Mouse (Mus musculus): ENCODE results near the gene Rbm33.

Gene Rbm33

DNA sequence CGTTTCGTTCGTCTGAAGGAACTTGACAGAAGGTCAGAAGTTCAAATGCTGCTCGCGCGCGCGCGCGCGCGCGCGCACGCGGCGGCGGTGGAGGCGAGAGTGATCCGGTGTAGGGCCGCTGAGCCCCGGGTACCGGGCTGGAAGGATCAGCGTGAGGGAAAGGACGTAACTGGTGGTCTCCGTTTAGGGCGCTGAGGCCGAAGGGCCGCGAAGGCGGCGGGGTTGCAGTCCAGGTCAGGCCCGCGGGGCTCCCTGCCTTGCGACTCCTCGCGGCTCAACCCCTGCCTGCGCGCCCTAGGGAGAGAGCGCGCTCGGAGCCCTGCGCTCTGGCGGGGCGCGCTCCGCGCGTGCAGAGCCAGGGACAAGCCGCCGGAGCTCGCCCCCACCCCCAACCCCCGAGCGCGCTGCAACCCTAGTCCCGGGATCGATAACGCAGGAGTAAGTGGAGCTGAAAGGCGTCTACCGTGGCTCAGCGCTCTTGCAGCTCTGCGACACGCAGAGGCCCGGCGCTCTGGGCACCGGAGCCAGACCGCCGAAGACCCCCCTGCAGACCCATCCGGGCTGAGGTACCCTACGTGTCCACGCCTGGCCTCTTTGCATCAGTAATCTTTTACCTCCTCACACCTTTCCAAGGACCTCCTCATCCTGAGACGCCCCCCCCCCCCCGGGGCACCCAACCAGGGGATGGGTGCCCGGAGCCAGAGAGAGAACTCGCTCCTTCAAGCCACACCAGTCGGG is 147.6 kb downstream of the Rbm33 start:
- peak; percentile 26 to 38 for DNase-seq

DNA sequence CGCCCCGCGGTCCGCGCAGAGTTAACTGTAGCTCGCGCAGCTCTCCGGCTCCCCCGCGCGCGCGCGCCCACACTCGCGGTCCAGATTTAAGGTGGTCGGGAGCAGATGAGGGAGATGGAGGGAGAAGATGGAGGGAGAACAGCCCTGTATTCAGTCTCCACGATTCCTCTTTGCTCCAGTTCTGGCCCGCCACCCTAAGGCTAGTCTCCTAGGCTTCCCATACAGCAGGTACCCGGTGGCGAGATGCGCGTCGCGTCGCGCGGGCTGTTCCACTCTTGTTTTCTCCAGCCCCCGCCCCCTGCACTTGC is 148.1 kb downstream of the Rbm33 start:
- DNase-seq = peak; percentile 54 to 66

DNA sequence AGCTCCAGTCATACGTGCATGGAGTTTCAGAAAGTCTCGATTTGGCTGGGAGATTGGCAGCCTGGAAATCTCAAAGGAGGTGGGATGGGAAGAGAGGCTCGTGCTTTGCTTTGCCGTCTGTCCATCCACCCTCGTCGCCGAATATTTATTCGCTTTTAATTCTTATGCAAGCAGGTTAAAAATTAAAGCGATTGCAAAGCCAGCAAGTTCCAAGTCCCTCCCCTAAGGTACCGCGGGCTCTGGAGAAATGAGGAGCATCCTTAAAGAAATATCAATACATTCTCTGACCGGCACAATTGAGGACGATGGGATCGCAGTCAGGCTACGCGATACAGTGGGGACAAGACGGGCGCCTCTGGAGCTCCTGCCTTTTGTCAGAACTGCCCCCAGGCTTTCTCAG is 148.6 kb downstream of the Rbm33 start:
- no peak for DNase-seq

DNA sequence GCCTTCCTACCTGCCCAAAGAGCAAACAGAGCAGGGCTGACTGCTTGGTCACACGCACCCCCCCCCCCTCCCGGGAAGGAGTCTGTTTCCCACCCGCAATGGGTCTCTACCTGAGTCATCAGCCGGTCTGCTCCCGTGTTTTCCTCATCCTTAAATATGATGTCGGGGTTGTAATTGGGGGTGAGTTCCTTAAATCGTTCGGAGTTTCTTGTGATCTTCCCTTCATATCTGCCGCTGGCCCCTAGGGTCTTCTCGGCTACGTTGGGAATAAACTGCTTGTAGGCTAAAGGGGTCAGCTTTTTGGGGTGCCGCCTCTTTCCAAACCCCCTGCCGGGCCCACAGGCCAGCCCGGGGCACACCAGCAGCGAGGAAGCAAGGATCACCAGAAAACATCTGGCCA is 149.4 kb downstream of the Rbm33 start:
- no peak for DNase-seq

DNA sequence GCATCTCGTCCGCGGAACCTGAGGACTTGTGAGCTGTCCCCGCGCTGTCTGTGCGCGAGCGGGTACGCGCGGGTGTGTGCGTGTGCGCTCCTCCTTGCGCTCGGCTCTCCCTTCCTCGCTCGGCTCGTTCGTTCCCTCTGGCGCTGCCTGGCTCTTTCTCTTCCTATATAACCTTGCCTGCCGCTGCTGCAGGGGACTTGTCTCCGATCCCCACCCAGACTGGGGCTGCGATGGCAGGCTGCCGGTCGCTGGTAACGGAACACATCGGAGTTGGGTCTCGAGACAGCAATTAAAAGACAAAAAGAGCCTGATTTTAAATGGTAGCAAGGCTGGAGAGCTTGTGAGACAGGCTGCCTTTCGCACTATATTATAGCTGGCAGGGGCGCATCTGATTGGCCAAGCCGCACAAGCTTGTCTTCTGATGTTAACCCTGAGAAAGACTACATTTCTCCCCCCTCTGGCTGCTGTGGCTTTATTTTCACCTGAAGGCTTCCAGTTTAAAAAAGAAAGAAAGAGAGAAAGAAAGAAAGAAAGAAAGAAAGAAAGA is 149.9 kb downstream of the Rbm33 start, which contains the start of gene Shh:
Gene Shh, minus strand, starts transcription at position 497 of the 547 bp plus-strand sequence.
- peak; percentile 48 to 50 for DNase-seq

All from cerebellum, postnatal 10 days (tissue).